Mouse (Mus musculus) stomach, embryonic 15.5 days (tissue): ENCODE measurements around the gene Smarcc2. TPM values are rescaled to one million over a fixed set of nuclear protein-coding genes. Genes with fewer than 3 reads are reported as not detected.
A peak's percentile ranks its signal among the peaks of the same experiment; 100 is the strongest.

Experiments used
- ATAC-seq: fragments of 200-750 bp; cut with Nextera tagmentation; 2 replicates; pipeline ENCODE4 v1.8.0; 2017; ENCODE audit warnings: low read depth, moderate number of reproducible peaks, moderate TSS enrichment; ENCODE audit not compliant: insufficient read depth, low FRiP score
- H3K27ac ChIP-seq: fragments of 300-500 bp; sonication (generic); 2 replicates; pipeline ENCODE4 v1.5.1; 2015; ENCODE audit warnings: mild to moderate bottlenecking, inconsistent platforms
- H3K27me3 ChIP-seq: fragments of 300-500 bp; sonication (generic); replicated peaks from 2 replicates; pipeline ENCODE4 v1.6.1; 2015; ENCODE audit warnings: inconsistent platforms
- H3K36me3 ChIP-seq: fragments of 300-500 bp; sonication (generic); 2 replicates; pipeline ENCODE4 v1.6.1; 2015; ENCODE audit warnings: inconsistent platforms
- H3K4me1 ChIP-seq: fragments of 300-500 bp; sonication (generic); 2 replicates; pipeline ENCODE4 v1.6.1; 2015; ENCODE audit warnings: inconsistent platforms
- H3K4me2 ChIP-seq: fragments of 300-500 bp; sonication (generic); 2 replicates; pipeline ENCODE4 v1.6.1; 2015; ENCODE audit warnings: mild to moderate bottlenecking, inconsistent platforms
- H3K4me3 ChIP-seq: fragments of 300-500 bp; sonication (generic); replicated peaks from 2 replicates; pipeline ENCODE4 v1.5.1; 2015; ENCODE audit warnings: inconsistent platforms
- H3K9ac ChIP-seq: fragments of 300-500 bp; sonication (generic); 2 replicates; pipeline ENCODE4 v1.6.1; 2015; ENCODE audit warnings: inconsistent platforms
- H3K9me3 ChIP-seq: fragments of 300-500 bp; sonication (generic); 2 replicates; pipeline ENCODE4 v1.6.1; 2016; ENCODE audit warnings: inconsistent platforms
- WGBS: fragments of 180-500 bp; shearing (Covaris S2); methylation state at CpG from one replicate; pipeline ENCODE4 v1.1.7; 2015; 5-methylcytosine and 5-hydroxymethylcytosine counted together
- polyA plus RNA-seq: library from polyadenylated mRNA; unstranded; fragments of >200 nt; fragmentation: Nextera tagmentation; extraction: Ambion mirVana; gene quantifications from 2 replicates; pipeline ENCODE4 v1.2.1, GENCODE M21; 2015

The Smarcc2 gene
- polyA plus RNA-seq, 1 experiment from 2014 or later = 63.1 TPM

- H3K27me3 ChIP-seq = no peaks in the 10 kb centered on the region
- 70% methylated on average over 4 of the region's 4 CpGs for WGBS
Observed at GRCm38 (mm10) chr10:128445407-128445806, 13.6 kb upstream of the Smarcc2 start.

GRCm38 (mm10) chr10:128451014-128451413 lies 8.0 kb upstream of the Smarcc2 start:
- H3K4me3 ChIP-seq = no peak overlapping the region
- H3K9ac ChIP-seq = no peak overlapping the region
- H3K27ac ChIP-seq = no peak overlapping the region
- H3K9me3 ChIP-seq = no peaks in the 10 kb centered on the region
- no peak for ATAC-seq
- no peaks in the 10 kb centered on the region for H3K27me3 ChIP-seq
- H3K4me2 ChIP-seq = no peak overlapping the region
- peaks cover 6% of the 10 kb centered on the region for H3K4me1 ChIP-seq
- no peaks in the 10 kb centered on the region for H3K36me3 ChIP-seq
- WGBS = 77% methylated on average over 6 of the region's 6 CpGs

More at GRCm38 (mm10) chr10:128445407-128445806, 13.6 kb upstream of the Smarcc2 start:
- no peak overlapping the region for H3K27ac ChIP-seq
- H3K4me3 ChIP-seq = no peak overlapping the region
- no peak overlapping the region for H3K4me2 ChIP-seq
- H3K4me1 ChIP-seq = no peaks in the 10 kb centered on the region
- peaks cover 11% of the 10 kb centered on the region for H3K36me3 ChIP-seq
- no peak overlapping the region for H3K9ac ChIP-seq
- H3K9me3 ChIP-seq = no peaks in the 10 kb centered on the region
- no peak for ATAC-seq

- no peak overlapping the region for H3K4me3 ChIP-seq
- H3K4me1 ChIP-seq = peaks cover 6% of the 10 kb centered on the region
- ATAC-seq = no peak
- no peaks in the 10 kb centered on the region for H3K27me3 ChIP-seq
- H3K36me3 ChIP-seq = no peaks in the 10 kb centered on the region
- no peak overlapping the region for H3K9ac ChIP-seq
- no peak overlapping the region for H3K27ac ChIP-seq
- H3K9me3 ChIP-seq = no peaks in the 10 kb centered on the region
- no peak overlapping the region for H3K4me2 ChIP-seq
- WGBS = 70% methylated on average over 3 of the region's 3 CpGs
Observed at GRCm38 (mm10) chr10:128454471-128454870, 4.6 kb upstream of the Smarcc2 start.

GRCm38 (mm10) chr10:128455280-128455679 lies 3.8 kb upstream of the Smarcc2 start:
- Histone ChIP-seq H3K4me2 (peak overlapping the region; percentile 35), H3K9me3 (no peaks in the 10 kb centered on the region), H3K36me3 (no peaks in the 10 kb centered on the region), H3K4me3 (peak overlapping the region; percentile 9; the same call in 1 of the 2 replicates), H3K4me1 (peaks cover 8% of the 10 kb centered on the region), H3K27me3 (no peaks in the 10 kb centered on the region), H3K27ac (no peak overlapping the region), H3K9ac (no peak overlapping the region)
- 3% methylated on average over 6 of the region's 6 CpGs for WGBS
- ATAC-seq = no peak

- no peak overlapping the region; the same call in 1 of the 2 replicates for H3K4me3 ChIP-seq
- H3K27ac ChIP-seq = no peak overlapping the region
- H3K4me2 ChIP-seq = peak overlapping the region; percentile 70; the same call in 1 of the 2 replicates
- WGBS = 80% methylated on average over 6 of the region's 6 CpGs
- peaks cover 8% of the 10 kb centered on the region; the same call in 1 of the 2 replicates for H3K36me3 ChIP-seq
- no peaks in the 10 kb centered on the region for H3K27me3 ChIP-seq
- H3K9me3 ChIP-seq = no peaks in the 10 kb centered on the region
- no peak overlapping the region for H3K9ac ChIP-seq
- peaks cover 17% of the 10 kb centered on the region for H3K4me1 ChIP-seq
- ATAC-seq = no peak
Observed at GRCm38 (mm10) chr10:128457676-128458075, 1.4 kb upstream of the Smarcc2 start.

GRCm38 (mm10) chr10:128458348-128458718 lies 715 bp upstream of the Smarcc2 start:
- no peaks in the 10 kb centered on the region for H3K9me3 ChIP-seq
- peak overlapping the region; percentile 88 for H3K4me3 ChIP-seq
- under 1% methylated on average over 29 of the region's 29 CpGs for WGBS
- peaks cover 17% of the 10 kb centered on the region for H3K4me1 ChIP-seq
- H3K27me3 ChIP-seq = no peaks in the 10 kb centered on the region
- peak overlapping the region; percentile 94 for H3K9ac ChIP-seq
- peak overlapping the region; percentile 70 for H3K4me2 ChIP-seq
- peak overlapping the region; percentile 97 for H3K27ac ChIP-seq
- ATAC-seq = peak; percentile 62
- H3K36me3 ChIP-seq = peaks cover 14% of the 10 kb centered on the region

- H3K4me3 ChIP-seq = peak overlapping the region; percentile 88
- under 1% methylated on average over 32 of the region's 67 CpGs for WGBS
- H3K4me1 ChIP-seq = peaks cover 17% of the 10 kb centered on the region
- H3K27me3 ChIP-seq = no peaks in the 10 kb centered on the region
- H3K4me2 ChIP-seq = peak overlapping the region; percentile 71
- H3K36me3 ChIP-seq = peaks cover 23% of the 10 kb centered on the region
- H3K27ac ChIP-seq = peak overlapping the region; percentile 97
- H3K9ac ChIP-seq = peak overlapping the region; percentile 94
- no peaks in the 10 kb centered on the region for H3K9me3 ChIP-seq
- ATAC-seq = peak; percentile 72
Observed at GRCm38 (mm10) chr10:128459409-128460269, 591 bp downstream of the Smarcc2 start.

- H3K4me2 ChIP-seq = peak overlapping the region; percentile 71
- no peaks in the 10 kb centered on the region for H3K9me3 ChIP-seq
- peak overlapping the region; percentile 97 for H3K27ac ChIP-seq
- H3K4me1 ChIP-seq = peaks cover 11% of the 10 kb centered on the region; the same call in 1 of the 2 replicates
- H3K9ac ChIP-seq = peak overlapping the region; percentile 94; the same call in 1 of the 2 replicates
- H3K36me3 ChIP-seq = peaks cover 27% of the 10 kb centered on the region
- no peak for ATAC-seq
- H3K4me3 ChIP-seq = peak overlapping the region; percentile 88
- 5% methylated on average over 5 of the region's 5 CpGs for WGBS
- H3K27me3 ChIP-seq = no peaks in the 10 kb centered on the region
Observed at GRCm38 (mm10) chr10:128460270-128460630, 1.2 kb downstream of the Smarcc2 start.

GRCm38 (mm10) chr10:128474366-128474765 lies 15.3 kb downstream of the Smarcc2 start:
- H3K9me3 ChIP-seq = no peaks in the 10 kb centered on the region
- H3K4me3 ChIP-seq = no peak overlapping the region
- no peak overlapping the region for H3K27ac ChIP-seq
- no peaks in the 10 kb centered on the region for H3K4me1 ChIP-seq
- no peak overlapping the region for H3K4me2 ChIP-seq
- H3K27me3 ChIP-seq = no peaks in the 10 kb centered on the region
- H3K9ac ChIP-seq = no peak overlapping the region
- no peak for ATAC-seq
- WGBS = 87% methylated on average over 12 of the region's 12 CpGs
- peaks cover 62% of the 10 kb centered on the region for H3K36me3 ChIP-seq

- H3K4me2 ChIP-seq = no peak overlapping the region
- no peaks in the 10 kb centered on the region for H3K27me3 ChIP-seq
- peaks cover 86% of the 10 kb centered on the region for H3K36me3 ChIP-seq
- H3K9ac ChIP-seq = no peak overlapping the region
- no peak for ATAC-seq
- WGBS = 77% methylated on average over 7 of the region's 7 CpGs
- no peaks in the 10 kb centered on the region for H3K9me3 ChIP-seq
- H3K27ac ChIP-seq = no peak overlapping the region
- peaks cover 21% of the 10 kb centered on the region for H3K4me1 ChIP-seq
- no peak overlapping the region for H3K4me3 ChIP-seq
Observed at GRCm38 (mm10) chr10:128486370-128486769, 27.3 kb downstream of the Smarcc2 start.

GRCm38 (mm10) chr10:128487861-128488712 lies 29.0 kb downstream of the Smarcc2 start:
- no peak overlapping the region for H3K4me2 ChIP-seq
- H3K9me3 ChIP-seq = no peaks in the 10 kb centered on the region
- H3K4me3 ChIP-seq = no peak overlapping the region
- peaks cover 74% of the 10 kb centered on the region for H3K36me3 ChIP-seq
- H3K27ac ChIP-seq = peak overlapping the region; percentile 99; the same call in 1 of the 2 replicates
- ATAC-seq = no peak
- no peak overlapping the region for H3K9ac ChIP-seq
- H3K27me3 ChIP-seq = no peaks in the 10 kb centered on the region
- WGBS = 90% methylated on average over 22 of the region's 22 CpGs
- H3K4me1 ChIP-seq = peaks cover 28% of the 10 kb centered on the region
